Mouse (Mus musculus): ENCODE measurements around the gene Cd200r4. TPM values are rescaled to one million over a fixed set of nuclear protein-coding genes. Genes with fewer than 3 reads are reported as not detected.

Cd200r4 gene
- polyA plus RNA-seq (2015; fragmentation: Nextera tagmentation; extraction: Ambion mirVana) = 0.12 and 0.28 TPM in 2 replicates

DNA sequence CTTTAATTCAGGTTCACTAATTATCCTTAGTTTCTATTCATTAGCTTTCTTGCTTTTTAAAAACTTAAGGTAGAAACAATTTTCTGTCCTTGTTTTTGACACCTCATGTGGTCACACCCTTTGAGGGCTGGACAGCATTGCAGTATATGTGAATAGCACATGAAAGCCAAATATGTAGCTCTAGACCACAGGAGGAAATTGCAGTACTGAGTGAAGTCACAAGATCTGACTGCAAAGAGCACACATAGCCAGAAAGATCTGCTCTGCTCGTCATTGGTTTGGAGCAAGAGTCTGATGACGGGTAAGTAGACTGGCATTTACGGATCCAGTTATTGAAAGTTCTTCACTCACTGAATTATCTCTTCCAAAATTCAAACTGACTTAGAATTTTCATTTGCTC is at the start of gene Cd200r4:
TSS of gene Cd200r4 (plus strand) at position 190 of the 400 bp plus-strand sequence.
- Histone ChIP-seq H3K4me1 (ENCODE audit: control insufficient read depth, insufficient read depth, low read length) (no peaks in the 10 kb centered on the region), H3K27ac (ENCODE audit: low read length) (no peak within 1 kb of the TSS), H3K36me3 (ENCODE audit: control insufficient read depth, insufficient read depth, low read length) (no peaks in the 10 kb centered on the region), H3K9me3 (ENCODE audit: control insufficient read depth, low read length) (no peaks in the 10 kb centered on the region), H3K4me2 (ENCODE audit: low read depth, low read length) (no peak within 1 kb of the TSS), H3K27me3 (replicated peaks; ENCODE audit: control insufficient read depth, insufficient read depth, low read length) (no peaks in the 10 kb centered on the region), H3K4me3 (ENCODE audit: low read length) (no peak within 1 kb of the TSS), H3K9ac (ENCODE audit: low read depth, low read length) (no peak within 1 kb of the TSS)
- no peak for ATAC-seq
- 81% methylated on average over 3 of the region's 3 CpGs for WGBS

DNA sequence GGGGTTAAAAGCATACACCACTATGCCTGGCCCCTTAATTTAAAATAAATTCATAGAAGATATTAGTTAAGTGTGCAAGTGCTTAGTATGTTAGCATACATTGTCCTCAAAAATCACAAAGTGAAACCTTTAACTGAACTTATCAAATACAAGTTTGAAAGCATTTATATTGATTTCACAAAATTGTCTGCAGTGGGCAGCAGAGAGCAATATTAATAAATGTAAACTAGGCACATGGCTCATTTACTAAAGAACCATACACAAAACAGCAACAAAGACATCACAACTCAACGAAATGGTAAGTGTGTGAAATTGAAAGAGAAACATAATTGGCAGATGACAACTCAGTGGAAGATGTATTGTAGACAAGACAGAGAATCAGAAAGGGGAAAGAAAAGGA is 49.7 kb upstream of the Cd200r4 start:
- no peaks in the 10 kb centered on the region for H3K27me3 ChIP-seq (replicated peaks; ENCODE audit: control insufficient read depth, insufficient read depth, low read length)
- H3K4me1 ChIP-seq (ENCODE audit: control insufficient read depth, insufficient read depth, low read length) = no peaks in the 10 kb centered on the region

GRCm38 (mm10) chr16:44765555-44766319 is 45.8 kb upstream of the Cd200r4 start, which contains the start of gene Cd200r1:
Cd200r1 (plus strand) TSS chr16:44765736.
- H3K27me3 ChIP-seq (replicated peaks; ENCODE audit: control insufficient read depth, insufficient read depth, low read length) = no peaks in the 10 kb centered on the region
- no peaks in the 10 kb centered on the region for H3K9me3 ChIP-seq (ENCODE audit: control insufficient read depth, low read length)
- H3K4me1 ChIP-seq (ENCODE audit: control insufficient read depth, insufficient read depth, low read length) = no peaks in the 10 kb centered on the region
- ATAC-seq = no peak
- H3K4me2 ChIP-seq (ENCODE audit: low read depth, low read length) = no peak within 1 kb of the TSS
- H3K4me3 ChIP-seq (ENCODE audit: low read length) = 0 out of 2 replicates have a peak within 1 kb of the TSS, but pooled peaks have one; percentile 11
- H3K27ac ChIP-seq (ENCODE audit: low read length) = no peak within 1 kb of the TSS
- WGBS = 77% methylated on average over 22 of the region's 22 CpGs
- H3K36me3 ChIP-seq (ENCODE audit: control insufficient read depth, insufficient read depth, low read length) = no peaks in the 10 kb centered on the region
- H3K9ac ChIP-seq (ENCODE audit: low read depth, low read length) = no peak within 1 kb of the TSS

More for the DNA sequence above, 49.7 kb upstream of the Cd200r4 start:
- H3K4me3 ChIP-seq (ENCODE audit: low read length) = no peak overlapping the region
- WGBS = 53% methylated on average over 1 of the region's 1 CpGs
- no peak for ATAC-seq
- no peaks in the 10 kb centered on the region for H3K9me3 ChIP-seq (ENCODE audit: control insufficient read depth, low read length)
- H3K4me2 ChIP-seq (ENCODE audit: low read depth, low read length) = no peak overlapping the region
- H3K27ac ChIP-seq (ENCODE audit: low read length) = no peak overlapping the region
- H3K9ac ChIP-seq (ENCODE audit: low read depth, low read length) = no peak overlapping the region
- no peaks in the 10 kb centered on the region for H3K36me3 ChIP-seq (ENCODE audit: control insufficient read depth, insufficient read depth, low read length)

DNA sequence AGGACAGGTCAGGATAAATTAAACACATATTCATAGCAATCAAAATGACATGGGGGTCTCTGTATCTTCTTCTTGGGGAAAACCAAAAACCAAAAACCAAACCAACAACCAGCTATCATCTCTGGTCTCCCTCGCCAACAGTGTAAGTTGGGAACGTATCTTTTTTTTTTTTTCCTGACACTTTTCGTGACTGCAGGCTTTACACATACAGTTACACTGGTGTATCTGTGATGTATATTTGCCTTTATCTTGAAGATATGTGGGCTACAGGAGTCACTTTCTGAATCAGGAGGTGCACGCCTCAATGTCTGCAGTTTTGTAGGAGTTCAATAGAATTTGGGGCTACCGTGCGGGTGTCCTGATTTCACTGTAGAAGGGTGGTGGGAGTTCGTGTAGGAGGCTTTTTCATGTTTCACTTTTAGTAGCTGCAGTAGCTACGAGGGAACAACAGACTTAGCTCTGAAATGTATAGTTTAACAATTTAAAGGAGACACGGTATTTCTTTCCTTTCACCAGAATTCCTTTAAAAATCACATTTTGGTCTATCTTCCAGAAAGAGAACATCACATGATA is 45.1 kb upstream of the Cd200r4 start:
- ATAC-seq = no peak
- Histone ChIP-seq H3K27ac (ENCODE audit: low read length) (no peak overlapping the region), H3K9ac (ENCODE audit: low read depth, low read length) (no peak overlapping the region), H3K9me3 (ENCODE audit: control insufficient read depth, low read length) (no peaks in the 10 kb centered on the region), H3K36me3 (ENCODE audit: control insufficient read depth, insufficient read depth, low read length) (no peaks in the 10 kb centered on the region), H3K27me3 (replicated peaks; ENCODE audit: control insufficient read depth, insufficient read depth, low read length) (no peaks in the 10 kb centered on the region), H3K4me3 (ENCODE audit: low read length) (no peak overlapping the region), H3K4me1 (ENCODE audit: control insufficient read depth, insufficient read depth, low read length) (no peaks in the 10 kb centered on the region), H3K4me2 (ENCODE audit: low read depth, low read length) (no peak overlapping the region)
- WGBS = 79% methylated on average over 9 of the region's 9 CpGs

- WGBS = 88% methylated on average over 7 of the region's 7 CpGs
- Histone ChIP-seq H3K4me3 (ENCODE audit: low read length) (no peak overlapping the region), H3K27ac (ENCODE audit: low read length) (no peak overlapping the region), H3K27me3 (replicated peaks; ENCODE audit: control insufficient read depth, insufficient read depth, low read length) (no peaks in the 10 kb centered on the region), H3K4me1 (ENCODE audit: control insufficient read depth, insufficient read depth, low read length) (no peaks in the 10 kb centered on the region), H3K36me3 (ENCODE audit: control insufficient read depth, insufficient read depth, low read length) (no peaks in the 10 kb centered on the region), H3K9me3 (ENCODE audit: control insufficient read depth, low read length) (no peaks in the 10 kb centered on the region), H3K4me2 (ENCODE audit: low read depth, low read length) (no peak overlapping the region), H3K9ac (ENCODE audit: low read depth, low read length) (no peak overlapping the region)
- ATAC-seq = no peak
Observed at GRCm38 (mm10) chr16:44767506-44767905, 44.0 kb upstream of the Cd200r4 start.

- Histone ChIP-seq H3K4me3 (ENCODE audit: low read length) (no peak overlapping the region), H3K9me3 (ENCODE audit: control insufficient read depth, low read length) (no peaks in the 10 kb centered on the region), H3K9ac (ENCODE audit: low read depth, low read length) (no peak overlapping the region), H3K4me2 (ENCODE audit: low read depth, low read length) (no peak overlapping the region), H3K27ac (ENCODE audit: low read length) (no peak overlapping the region), H3K36me3 (ENCODE audit: control insufficient read depth, insufficient read depth, low read length) (no peaks in the 10 kb centered on the region), H3K27me3 (replicated peaks; ENCODE audit: control insufficient read depth, insufficient read depth, low read length) (no peaks in the 10 kb centered on the region), H3K4me1 (ENCODE audit: control insufficient read depth, insufficient read depth, low read length) (no peaks in the 10 kb centered on the region)
- ATAC-seq = no peak
- WGBS = 44% methylated on average over 2 of the region's 2 CpGs
Observed at GRCm38 (mm10) chr16:44767967-44768366, 43.6 kb upstream of the Cd200r4 start.

GRCm38 (mm10) chr16:44772577-44772976 is 39.0 kb upstream of the Cd200r4 start:
- H3K4me2 ChIP-seq (ENCODE audit: low read depth, low read length) = no peak overlapping the region
- no peak for ATAC-seq
- no peaks in the 10 kb centered on the region for H3K36me3 ChIP-seq (ENCODE audit: control insufficient read depth, insufficient read depth, low read length)
- no peaks in the 10 kb centered on the region for H3K9me3 ChIP-seq (ENCODE audit: control insufficient read depth, low read length)
- 64% methylated on average over 6 of the region's 6 CpGs for WGBS
- H3K27ac ChIP-seq (ENCODE audit: low read length) = no peak overlapping the region
- H3K4me1 ChIP-seq (ENCODE audit: control insufficient read depth, insufficient read depth, low read length) = no peaks in the 10 kb centered on the region
- no peak overlapping the region for H3K4me3 ChIP-seq (ENCODE audit: low read length)
- H3K9ac ChIP-seq (ENCODE audit: low read depth, low read length) = no peak overlapping the region
- no peaks in the 10 kb centered on the region for H3K27me3 ChIP-seq (replicated peaks; ENCODE audit: control insufficient read depth, insufficient read depth, low read length)

GRCm38 (mm10) chr16:44773673-44774072 is 37.9 kb upstream of the Cd200r4 start:
- Histone ChIP-seq H3K27me3 (replicated peaks; ENCODE audit: control insufficient read depth, insufficient read depth, low read length) (no peaks in the 10 kb centered on the region), H3K36me3 (ENCODE audit: control insufficient read depth, insufficient read depth, low read length) (no peaks in the 10 kb centered on the region), H3K9ac (ENCODE audit: low read depth, low read length) (no peak overlapping the region), H3K4me1 (ENCODE audit: control insufficient read depth, insufficient read depth, low read length) (no peaks in the 10 kb centered on the region), H3K4me2 (ENCODE audit: low read depth, low read length) (no peak overlapping the region), H3K4me3 (ENCODE audit: low read length) (no peak overlapping the region), H3K9me3 (ENCODE audit: control insufficient read depth, low read length) (no peaks in the 10 kb centered on the region), H3K27ac (ENCODE audit: low read length) (no peak overlapping the region)
- 74% methylated on average over 3 of the region's 3 CpGs for WGBS
- no peak for ATAC-seq

GRCm38 (mm10) chr16:44774201-44774600 is 37.3 kb upstream of the Cd200r4 start:
- H3K4me3 ChIP-seq (ENCODE audit: low read length) = no peak overlapping the region
- no peak overlapping the region for H3K27ac ChIP-seq (ENCODE audit: low read length)
- 87% methylated on average over 6 of the region's 6 CpGs for WGBS
- H3K27me3 ChIP-seq (replicated peaks; ENCODE audit: control insufficient read depth, insufficient read depth, low read length) = no peaks in the 10 kb centered on the region
- no peak overlapping the region for H3K4me2 ChIP-seq (ENCODE audit: low read depth, low read length)
- H3K9ac ChIP-seq (ENCODE audit: low read depth, low read length) = no peak overlapping the region
- ATAC-seq = no peak
- H3K4me1 ChIP-seq (ENCODE audit: control insufficient read depth, insufficient read depth, low read length) = no peaks in the 10 kb centered on the region
- no peaks in the 10 kb centered on the region for H3K9me3 ChIP-seq (ENCODE audit: control insufficient read depth, low read length)
- H3K36me3 ChIP-seq (ENCODE audit: control insufficient read depth, insufficient read depth, low read length) = no peaks in the 10 kb centered on the region
